ENCODE assay signal across 18 mouse cellular contexts in genomic region chr5:67656821-67657259, GRCm38 (mm10). TPM values are rescaled to one million over a fixed set of nuclear protein-coding genes. Genes with fewer than 3 reads are reported as not detected.
DNase-seq lines count a peak whose midpoint lies in the region; ATAC-seq and TF ChIP-seq lines count a peak whose summit lies in the region.
"Had no signal": no experiment of that assay in that cellular context is flagged by ENCODE, and none has a peak within 500 bp of the region (broad histone marks: within the 10 kb centered on the region; RNA-seq: fewer than 3 reads in every experiment).

No protein-coding gene starts in this region.

- TF ChIP-seq CTCF in hindbrain, postnatal 0 days (IDR thresholded peaks at IDR 0.05; ENCODE audit: low read depth), result no peak
- no peak for TF ChIP-seq CTCF in brain, embryonic 14.5 days (IDR thresholded peaks at IDR 0.05; ENCODE audit: borderline replicate concordance, extremely low read depth, insufficient read depth, insufficient read length)

- no peak for ATAC-seq in hindbrain, postnatal 0 days
- ATAC-seq in neural tube, embryonic 14.5 days (ENCODE audit: low read depth), result 0 out of 2 replicates have a peak, but pooled peaks have one; percentile 16
- ATAC-seq: activated CD4-positive, CD25-positive, alpha-beta regulatory T cell, adult 4 months; lung, postnatal 0 days had no signal

- H3K9ac ChIP-seq in hindbrain, postnatal 0 days (replicated peaks; ENCODE audit: low read length), result no peak overlapping the region
- H3K9ac ChIP-seq in neural tube, embryonic 14.5 days (replicated peaks; ENCODE audit: low read depth, low read length), result no peak overlapping the region
- H3K9ac ChIP-seq: liver, embryonic 15.5 days had no signal

- no peak for TF ChIP-seq POLR2A in brain, embryonic 14.5 days (IDR thresholded peaks at IDR 0.05; ENCODE audit: borderline replicate concordance, extremely low read depth, insufficient read depth, insufficient read length, poor library complexity, severe bottlenecking)

- no peaks in the 10 kb centered on the region for H3K9me3 ChIP-seq in hindbrain, embryonic 10.5 days
- H3K9me3 ChIP-seq in hindbrain, postnatal 0 days (ENCODE audit: low read length), result no peaks in the 10 kb centered on the region
- no peaks in the 10 kb centered on the region; the same call in 1 of the 2 replicates for H3K9me3 ChIP-seq in neural tube, embryonic 14.5 days (ENCODE audit: control insufficient read depth, low read length)
- H3K9me3 ChIP-seq: liver, embryonic 15.5 days had no signal

- no peaks in the 10 kb centered on the region for H3K36me3 ChIP-seq in hindbrain, embryonic 10.5 days
- no peaks in the 10 kb centered on the region for H3K36me3 ChIP-seq in hindbrain, postnatal 0 days (ENCODE audit: insufficient read depth, low read length)
- no peaks in the 10 kb centered on the region; the same call in 1 of the 2 replicates for H3K36me3 ChIP-seq in neural tube, embryonic 14.5 days (ENCODE audit: control insufficient read depth, insufficient read depth, low read length)

- peak overlapping the region; percentile 67; the same call in 1 of the 2 replicates for H3K27ac ChIP-seq in hindbrain, embryonic 10.5 days
- no peak overlapping the region for H3K27ac ChIP-seq in hindbrain, postnatal 0 days
- no peak overlapping the region for H3K27ac ChIP-seq in neural tube, embryonic 14.5 days (ENCODE audit: low read depth, low read length)
- H3K27ac ChIP-seq: liver, embryonic 15.5 days had no signal

- peak; percentile 68 for DNase-seq in hindbrain, embryonic 10.5 days (ENCODE audit: low spot score)
- no peak for DNase-seq in hindbrain, postnatal 0 days (ENCODE audit: low spot score)
- DNase-seq in brain, embryonic 14.5 days (ENCODE audit: low read depth), result peak; percentile 64
- DNase-seq in embryo, embryonic 9.5 days (ENCODE audit: extremely low spot score), result peak; percentile 76
- DNase-seq in thymus, postnatal 10 days (ENCODE audit: low spot score in 2 of 2), result no peak
- no peak for DNase-seq in kidney, adult 8-10 months
- DNase-seq: adrenal gland, postnatal 25 days; cerebellum, adult 2 months; gastrocnemius, postnatal 25 days; heart, postnatal 10 days; kidney, adult 9 months; kidney, postnatal 36 days had no signal

- 18% methylated on average over 13 of the region's 13 CpGs for WGBS in hindbrain, embryonic 10.5 days
- WGBS in hindbrain, postnatal 0 days, result 32% methylated on average over 13 of the region's 13 CpGs
- 12% methylated on average over 13 of the region's 13 CpGs for WGBS in neural tube, embryonic 14.5 days

- H3K27me3 ChIP-seq in hindbrain, embryonic 10.5 days (ENCODE audit: insufficient read depth, poor library complexity, severe bottlenecking), result peaks cover 89% of the 10 kb centered on the region
- H3K27me3 ChIP-seq in hindbrain, postnatal 0 days (ENCODE audit: insufficient read depth, low read length), result no peaks in the 10 kb centered on the region
- H3K27me3 ChIP-seq in neural tube, embryonic 14.5 days (ENCODE audit: control insufficient read depth, insufficient read depth, low read length), result no peaks in the 10 kb centered on the region
- H3K27me3 ChIP-seq: liver, embryonic 15.5 days had no signal

- no peak overlapping the region for H3K4me3 ChIP-seq in hindbrain, embryonic 10.5 days
- H3K4me3 ChIP-seq in hindbrain, postnatal 0 days (ENCODE audit: low read length), result no peak overlapping the region
- H3K4me3 ChIP-seq in neural tube, embryonic 14.5 days (ENCODE audit: low read depth, low read length), result no peak overlapping the region
- H3K4me3 ChIP-seq: liver, embryonic 15.5 days had no signal

- no peak overlapping the region for H3K4me2 ChIP-seq in hindbrain, postnatal 0 days (ENCODE audit: low read depth, low read length)
- no peak overlapping the region for H3K4me2 ChIP-seq in neural tube, embryonic 14.5 days (ENCODE audit: low read depth, low read length)
- H3K4me2 ChIP-seq: liver, embryonic 15.5 days had no signal

- peaks cover 36% of the 10 kb centered on the region for H3K4me1 ChIP-seq in hindbrain, embryonic 10.5 days (replicated peaks)
- no peaks in the 10 kb centered on the region for H3K4me1 ChIP-seq in hindbrain, postnatal 0 days (ENCODE audit: insufficient read depth, low read length)
- no peaks in the 10 kb centered on the region; the same call in 1 of the 2 replicates for H3K4me1 ChIP-seq in neural tube, embryonic 14.5 days (ENCODE audit: control insufficient read depth, insufficient read depth, low read length)
- H3K4me1 ChIP-seq: liver, embryonic 15.5 days had no signal

RNA-seq across cellular contexts. Expression of gene Shisa3, which starts 49.2 kb away (rescaled TPM):
- polyA plus RNA-seq in hindbrain, embryonic 10.5 days (2016; fragmentation: Nextera tagmentation; extraction: Ambion mirVana), result 6.7 and 7.3 TPM in 2 replicates
- total RNA-seq in hindbrain, postnatal 0 days (2014; rRNA removed), result 3.1 and 3.2 TPM in 2 replicates
- 1.4 and 1.6 TPM in 2 replicates for polyA plus RNA-seq in hindbrain, postnatal 0 days (2015; fragmentation: Nextera tagmentation; extraction: Ambion mirVana)
- polyA plus RNA-seq in brain, embryonic 14.5 days (2012; rRNA removed), result 7.5 and 12.6 TPM in 2 replicates
- 2.4 and 3.2 TPM in 2 replicates for polyA plus RNA-seq in neural tube, embryonic 14.5 days (2014; fragmentation: Nextera tagmentation; extraction: Ambion mirVana)
- total RNA-seq: megakaryocyte, adult 5-6 weeks had no signal
- polyA plus RNA-seq: C2C12 had no signal

Comparison
In these comparisons a context has a peak if more than half of its experiments do, and no peak if none do; other contexts are left out.
1. DNase-seq: peak in hindbrain, embryonic 10.5 days (single experiment), brain, embryonic 14.5 days (single experiment) and embryo, embryonic 9.5 days (single experiment); none in hindbrain, postnatal 0 days (single experiment), thymus, postnatal 10 days (0 of 2) and kidney, adult 8-10 months (0 of 2).